Mouse (Mus musculus) liver, embryonic 13.5 days (tissue): ENCODE results near the gene Glis1. TPM values are rescaled to one million over a fixed set of nuclear protein-coding genes. Genes with fewer than 3 reads are reported as not detected.

Source experiments
- ATAC-seq: fragments of 200-750 bp; cut with Nextera tagmentation; 2 replicates; pipeline ENCODE4 v1.8.0; 2017; ENCODE audit warnings: low read depth, mild to moderate bottlenecking, moderate number of reproducible peaks, moderate library complexity
- DNase-seq: peaks from one replicate; pipeline ENCODE4 v3.0.0; 2022
- H3K27ac ChIP-seq: fragments of 300-500 bp; sonication (generic); 2 replicates; pipeline ENCODE4 v1.5.1; 2015; ENCODE audit warnings: moderate library complexity, mild to moderate bottlenecking, inconsistent platforms
- H3K27me3 ChIP-seq: fragments of 300-500 bp; sonication (generic); 2 replicates; pipeline ENCODE4 v1.6.1; 2015; ENCODE audit warnings: mild to moderate bottlenecking, inconsistent platforms
- H3K36me3 ChIP-seq: fragments of 300-500 bp; sonication (generic); 2 replicates; pipeline ENCODE4 v1.6.1; 2015; ENCODE audit warnings: mild to moderate bottlenecking, inconsistent platforms
- H3K4me1 ChIP-seq: fragments of 300-500 bp; sonication (generic); replicated peaks from 2 replicates; pipeline ENCODE4 v1.6.1; 2015; ENCODE audit warnings: inconsistent platforms
- H3K4me2 ChIP-seq: fragments of 300-500 bp; sonication (generic); 2 replicates; pipeline ENCODE4 v1.6.1; 2015; ENCODE audit warnings: inconsistent platforms, mild to moderate bottlenecking, moderate library complexity
- H3K4me3 ChIP-seq: fragments of 300-500 bp; sonication (generic); replicated peaks from 2 replicates; pipeline ENCODE4 v1.5.1; 2015; ENCODE audit warnings: mild to moderate bottlenecking, inconsistent platforms
- H3K9ac ChIP-seq: fragments of 300-500 bp; sonication (generic); 2 replicates; pipeline ENCODE4 v1.6.1; 2015; ENCODE audit warnings: mild to moderate bottlenecking, inconsistent platforms
- H3K9me3 ChIP-seq: fragments of 300-500 bp; sonication (generic); replicated peaks from 2 replicates; pipeline ENCODE4 v1.6.1; 2016; ENCODE audit warnings: inconsistent platforms
- WGBS: fragments of 180-500 bp; shearing (Covaris S2); methylation state at CpG from one replicate; pipeline ENCODE4 v1.1.7; 2015; ENCODE audit not compliant: insufficient replicate concordance; 5-methylcytosine and 5-hydroxymethylcytosine counted together
- polyA plus RNA-seq: library from polyadenylated mRNA; unstranded; fragments of >200 nt; fragmentation: Nextera tagmentation; extraction: Ambion mirVana; gene quantifications from 2 replicates; pipeline ENCODE4 v1.2.1, GENCODE M21; 2015

The Glis1 gene
- polyA plus RNA-seq, 1 experiment from 2014 or later: 0.69 TPM

DNA sequence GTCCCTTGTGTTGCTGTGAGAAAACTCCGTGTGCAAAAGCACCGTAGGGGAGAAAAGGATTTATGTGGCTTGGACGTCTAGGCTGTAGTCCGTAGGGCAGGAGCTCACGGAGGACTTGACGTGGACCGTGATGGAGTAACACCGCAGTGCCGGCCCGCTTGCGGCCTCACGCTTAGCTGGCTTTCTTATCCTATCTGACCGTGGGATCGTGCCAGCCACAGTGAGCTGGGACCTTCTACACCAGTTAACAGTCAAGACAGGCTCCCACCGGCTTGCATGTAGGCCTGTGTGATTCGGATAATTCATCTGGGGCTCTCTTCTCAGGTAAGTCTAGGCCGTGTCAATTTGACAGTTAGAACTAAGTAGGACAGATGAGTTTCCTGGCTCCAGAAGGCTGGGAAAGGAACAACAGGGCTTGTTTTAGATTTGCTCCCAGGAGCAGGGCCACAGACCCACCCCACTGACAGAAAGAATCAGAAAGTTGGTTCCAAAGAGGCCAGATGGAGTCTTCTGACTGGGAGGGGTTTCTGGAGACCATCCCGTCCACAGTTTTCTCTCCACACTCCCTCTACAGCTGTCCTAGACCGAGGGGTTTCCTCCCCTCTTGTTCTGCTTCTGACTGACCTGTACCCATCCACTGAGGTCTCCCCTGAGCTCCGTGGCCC lies 49.3 kb downstream of the Glis1 start:
- no peak for DNase-seq
- Histone ChIP-seq H3K27ac (no peak overlapping the region), H3K4me2 (no peak overlapping the region), H3K4me3 (no peak overlapping the region), H3K9me3 (no peaks in the 10 kb centered on the region), H3K27me3 (peaks cover 17% of the 10 kb centered on the region; the same call in 1 of the 2 replicates), H3K4me1 (no peaks in the 10 kb centered on the region), H3K9ac (no peak overlapping the region), H3K36me3 (no peaks in the 10 kb centered on the region)
- WGBS: 78% methylated on average over 20 of the region's 20 CpGs
- no peak for ATAC-seq

DNA sequence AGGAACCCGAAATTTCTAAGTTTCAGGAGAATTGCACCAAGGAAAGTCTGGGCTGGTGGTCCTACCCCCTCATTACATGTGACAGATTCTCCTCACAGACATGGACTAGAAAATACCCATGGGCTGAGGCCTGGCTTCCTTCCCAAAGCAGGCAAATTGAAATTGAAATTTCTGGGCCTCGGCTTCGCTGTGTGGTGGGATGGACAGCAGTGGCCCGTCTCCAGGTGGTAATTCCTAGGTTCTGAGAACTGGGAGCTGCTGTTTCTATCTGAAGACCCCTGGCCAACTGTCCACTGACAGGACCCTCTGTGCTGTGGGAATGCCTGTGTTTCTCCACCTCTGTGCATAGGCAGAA lies 49.8 kb downstream of the Glis1 start:
- no peak overlapping the region for H3K9ac ChIP-seq
- ATAC-seq (no peak), DNase-seq (no peak)
- peaks cover 14% of the 10 kb centered on the region; the same call in 1 of the 2 replicates for H3K27me3 ChIP-seq
- H3K4me3 ChIP-seq: no peak overlapping the region
- H3K4me2 ChIP-seq: no peak overlapping the region
- H3K27ac ChIP-seq: no peak overlapping the region
- 73% methylated on average over 4 of the region's 4 CpGs for WGBS
- no peaks in the 10 kb centered on the region for H3K9me3 ChIP-seq
- H3K4me1 ChIP-seq: no peaks in the 10 kb centered on the region
- H3K36me3 ChIP-seq: no peaks in the 10 kb centered on the region

DNA sequence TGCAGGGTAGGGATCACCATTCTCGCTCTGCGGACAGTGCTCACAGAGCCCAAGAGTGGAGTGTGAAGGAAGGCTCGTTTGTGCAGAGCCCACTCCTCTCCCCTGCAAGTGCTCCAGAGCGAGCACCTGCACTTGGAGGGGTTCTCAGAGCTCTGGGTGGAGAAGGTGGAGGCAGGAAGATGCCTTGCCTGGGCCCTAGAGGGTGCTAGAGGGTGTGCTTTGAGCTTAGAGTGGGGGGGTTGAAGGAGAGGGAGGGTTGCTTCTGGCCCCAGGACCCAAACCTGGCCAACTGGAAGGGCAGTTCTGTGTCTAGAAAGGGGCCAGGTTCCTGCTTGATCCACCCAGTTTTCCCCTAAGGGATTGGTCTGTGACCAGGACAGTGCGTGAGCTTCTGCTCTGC lies 51.5 kb downstream of the Glis1 start:
- 53% methylated on average over 5 of the region's 5 CpGs for WGBS

DNA sequence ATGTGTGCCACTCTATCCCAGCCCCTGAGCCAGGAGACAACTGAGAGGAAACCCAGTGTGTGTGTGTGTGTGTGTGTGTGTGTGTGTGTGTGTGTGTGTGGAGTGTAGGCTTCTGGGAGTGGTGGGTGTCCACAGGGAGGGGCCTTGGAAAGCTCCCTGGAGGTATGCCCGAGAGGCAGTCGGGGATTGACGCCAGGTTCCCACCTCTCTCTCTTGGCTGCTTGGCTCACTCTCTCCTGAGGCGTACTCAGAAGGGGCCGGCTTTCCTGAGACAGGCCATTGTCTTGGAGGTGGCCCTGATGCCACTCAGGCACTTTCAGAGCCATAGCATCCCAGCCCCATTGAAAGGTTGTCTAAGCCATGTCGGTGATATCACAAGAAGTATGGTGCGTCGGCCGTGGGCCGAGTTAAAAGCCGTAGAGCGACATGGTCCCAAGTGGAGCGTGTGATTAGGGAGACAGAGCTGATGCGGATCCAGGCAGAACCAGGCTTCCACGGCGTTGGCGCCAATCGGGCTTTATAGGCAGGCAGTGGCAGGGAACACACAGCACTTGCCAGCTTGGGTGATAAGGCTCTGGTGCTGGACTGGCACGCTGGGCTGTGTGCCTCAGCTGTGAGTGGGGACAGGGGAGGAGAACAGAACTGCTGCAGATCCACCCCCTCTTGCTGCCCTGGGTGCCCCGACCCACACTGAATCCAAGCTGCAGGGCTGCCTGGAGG lies 54.9 kb downstream of the Glis1 start:
- H3K4me1 ChIP-seq: no peaks in the 10 kb centered on the region
- no peak for DNase-seq
- no peaks in the 10 kb centered on the region for H3K9me3 ChIP-seq
- no peak overlapping the region for H3K9ac ChIP-seq
- H3K27me3 ChIP-seq: 0 out of 2 replicates have a peak, but pooled peaks cover 6% of the 10 kb centered on the region
- H3K27ac ChIP-seq: no peak overlapping the region
- H3K36me3 ChIP-seq: no peaks in the 10 kb centered on the region
- ATAC-seq: no peak
- H3K4me2 ChIP-seq: no peak overlapping the region
- no peak overlapping the region for H3K4me3 ChIP-seq
- 78% methylated on average over 20 of the region's 20 CpGs for WGBS

More for the DNA sequence above, 51.5 kb downstream of the Glis1 start:
- no peak overlapping the region for H3K9ac ChIP-seq
- H3K36me3 ChIP-seq: no peaks in the 10 kb centered on the region
- H3K9me3 ChIP-seq: no peaks in the 10 kb centered on the region
- no peak overlapping the region for H3K4me3 ChIP-seq
- ATAC-seq: no peak
- no peak overlapping the region for H3K27ac ChIP-seq
- DNase-seq: no peak
- 0 out of 2 replicates have a peak, but pooled peaks cover 6% of the 10 kb centered on the region for H3K27me3 ChIP-seq
- H3K4me1 ChIP-seq: no peaks in the 10 kb centered on the region
- H3K4me2 ChIP-seq: no peak overlapping the region

DNA sequence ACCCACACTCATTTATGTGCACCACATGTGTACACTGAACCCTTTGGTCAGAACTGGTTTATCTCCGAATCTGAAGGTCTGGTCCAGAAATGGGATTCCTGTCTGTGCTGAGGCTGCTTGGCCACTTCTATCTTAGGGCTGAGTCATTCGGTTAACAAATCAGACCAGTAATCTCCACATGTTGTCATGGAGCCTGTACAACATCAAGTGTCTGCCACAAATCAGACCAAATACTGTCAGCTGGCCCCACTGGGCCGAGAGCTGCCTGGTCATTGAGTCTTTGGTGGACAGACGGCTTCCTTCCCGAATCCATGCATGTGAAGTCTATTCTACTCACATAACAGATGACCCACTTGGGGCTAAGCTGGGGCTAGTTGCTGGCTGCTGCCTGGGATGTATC lies 58.6 kb downstream of the Glis1 start:
- WGBS: 59% methylated on average over 5 of the region's 5 CpGs
- Histone ChIP-seq H3K27ac (no peak overlapping the region), H3K4me1 (no peaks in the 10 kb centered on the region), H3K4me3 (no peak overlapping the region), H3K27me3 (0 out of 2 replicates have a peak, but pooled peaks cover 3% of the 10 kb centered on the region), H3K4me2 (no peak overlapping the region), H3K9ac (no peak overlapping the region), H3K9me3 (no peaks in the 10 kb centered on the region), H3K36me3 (no peaks in the 10 kb centered on the region)
- no peak for ATAC-seq
- DNase-seq: no peak

DNA sequence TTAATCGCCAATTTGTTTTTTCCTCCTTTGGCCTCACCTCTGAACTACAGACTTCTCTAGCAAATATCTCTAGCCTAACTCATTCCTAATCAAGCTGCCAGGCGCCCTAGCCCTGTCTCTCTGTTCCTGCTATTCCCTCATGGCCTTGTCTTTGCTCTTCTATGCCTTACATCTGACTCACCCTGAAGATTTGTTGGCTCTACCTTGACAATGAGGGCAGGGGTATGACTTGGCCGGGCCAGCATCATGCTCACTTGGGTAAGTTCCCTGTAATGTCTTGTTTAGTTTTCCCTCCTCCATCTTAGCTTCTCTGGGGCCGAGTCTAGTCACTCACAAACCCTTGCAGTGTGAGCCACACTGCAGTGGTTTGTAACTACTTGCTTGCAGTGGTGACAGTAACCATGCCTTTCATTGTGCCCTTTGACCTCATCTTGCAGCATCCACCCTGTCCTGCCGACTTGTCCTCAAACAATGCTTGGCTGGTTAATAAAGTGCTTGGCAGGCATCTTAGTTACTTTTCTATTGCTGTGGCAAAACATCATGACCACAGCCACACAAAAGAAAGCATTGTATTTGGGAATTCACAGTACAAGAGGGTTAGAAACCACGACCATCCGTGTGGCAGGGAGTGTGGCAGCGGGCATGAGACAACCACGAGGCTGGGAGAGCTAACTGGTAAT lies 61.5 kb downstream of the Glis1 start:
- Histone ChIP-seq H3K4me1 (no peaks in the 10 kb centered on the region), H3K36me3 (no peaks in the 10 kb centered on the region), H3K9ac (no peak overlapping the region), H3K4me2 (no peak overlapping the region), H3K9me3 (no peaks in the 10 kb centered on the region), H3K27me3 (no peaks in the 10 kb centered on the region), H3K27ac (no peak overlapping the region), H3K4me3 (no peak overlapping the region)
- WGBS: 56% methylated on average over 9 of the region's 9 CpGs
- ATAC-seq (no peak), DNase-seq (no peak)

DNA sequence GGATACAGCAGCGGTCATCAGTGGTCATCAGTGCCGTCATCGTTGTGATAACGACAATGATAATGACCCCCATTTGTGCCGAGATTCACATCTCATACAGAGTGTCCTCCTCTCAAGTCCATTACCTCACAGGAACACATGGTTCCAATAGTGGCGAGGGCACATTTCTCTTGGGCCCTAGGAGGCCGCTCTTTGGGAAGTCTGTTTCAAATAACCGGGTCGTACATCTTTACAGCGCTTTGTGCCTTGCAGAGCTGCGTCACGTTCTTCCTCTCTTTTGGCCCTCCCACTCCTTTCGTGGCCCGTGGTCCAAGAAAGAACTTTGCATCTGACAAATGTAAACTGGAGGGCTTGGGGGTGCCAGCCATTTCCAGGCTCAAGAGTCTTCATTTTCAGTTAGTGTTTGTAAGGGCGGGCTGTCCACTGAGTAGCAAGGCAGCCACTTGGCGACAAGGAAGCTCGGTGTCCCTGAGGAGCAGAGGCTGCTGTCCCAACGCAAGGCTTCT lies 63.1 kb downstream of the Glis1 start:
- Histone ChIP-seq H3K36me3 (no peaks in the 10 kb centered on the region), H3K4me2 (no peak overlapping the region), H3K4me3 (no peak overlapping the region), H3K9me3 (no peaks in the 10 kb centered on the region), H3K27me3 (no peaks in the 10 kb centered on the region), H3K27ac (no peak overlapping the region), H3K4me1 (no peaks in the 10 kb centered on the region), H3K9ac (no peak overlapping the region)
- ATAC-seq (no peak), DNase-seq (no peak)
- 74% methylated on average over 18 of the region's 18 CpGs for WGBS

DNA sequence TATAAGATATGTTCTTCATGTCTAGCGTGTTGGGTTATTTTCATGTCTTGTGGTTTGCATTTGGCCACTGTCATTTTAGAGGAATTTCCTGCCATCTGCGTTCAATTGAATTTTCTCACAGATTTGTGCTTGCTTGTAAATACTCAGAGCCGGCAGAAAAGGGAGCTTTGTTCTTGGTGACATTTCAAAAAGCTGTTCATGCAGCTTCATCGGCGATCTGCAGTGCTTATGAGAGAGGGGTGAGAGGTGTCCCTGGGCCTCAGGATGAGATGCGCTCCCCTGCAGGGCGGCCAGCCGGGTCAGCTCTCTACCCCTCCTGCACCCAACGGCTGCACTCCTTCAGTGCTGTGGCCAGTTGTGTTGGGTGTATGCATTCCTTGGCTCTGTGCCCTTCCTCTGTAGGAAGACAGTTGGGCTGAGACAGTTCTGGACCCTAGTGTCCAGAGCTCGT lies 68.2 kb downstream of the Glis1 start:
- H3K4me1 ChIP-seq: no peaks in the 10 kb centered on the region
- no peaks in the 10 kb centered on the region for H3K27me3 ChIP-seq
- H3K4me3 ChIP-seq: no peak overlapping the region
- H3K4me2 ChIP-seq: no peak overlapping the region
- no peak for ATAC-seq
- no peaks in the 10 kb centered on the region for H3K36me3 ChIP-seq
- H3K9ac ChIP-seq: no peak overlapping the region
- DNase-seq: no peak
- no peaks in the 10 kb centered on the region for H3K9me3 ChIP-seq
- WGBS: 67% methylated on average over 10 of the region's 10 CpGs
- no peak overlapping the region for H3K27ac ChIP-seq

DNA sequence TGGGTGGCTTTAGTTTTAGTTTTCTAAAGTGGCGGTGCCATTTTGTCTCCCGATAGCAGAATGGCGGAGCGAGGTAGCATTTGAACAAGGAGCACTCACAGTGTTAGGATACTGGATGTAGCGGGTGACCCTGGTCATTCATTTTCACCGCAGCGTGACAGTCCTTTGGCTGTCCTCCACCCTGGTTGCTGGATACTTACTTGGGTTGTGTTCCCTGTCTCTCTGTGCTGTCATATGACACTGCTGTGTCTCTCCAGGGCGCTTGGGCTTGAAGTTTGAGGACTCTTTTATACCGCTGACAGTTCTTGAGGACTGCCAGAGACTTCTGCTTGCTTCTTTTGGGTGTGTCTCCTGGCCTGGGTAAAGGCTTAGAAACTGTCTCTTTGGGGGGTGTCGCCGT lies 80.6 kb downstream of the Glis1 start:
- whole genome bisulfite sequencing: 83% methylated on average over 11 of the region's 11 CpGs
- no peak overlapping the region for H3K4me3 ChIP-seq
- DNase-seq: no peak

DNA sequence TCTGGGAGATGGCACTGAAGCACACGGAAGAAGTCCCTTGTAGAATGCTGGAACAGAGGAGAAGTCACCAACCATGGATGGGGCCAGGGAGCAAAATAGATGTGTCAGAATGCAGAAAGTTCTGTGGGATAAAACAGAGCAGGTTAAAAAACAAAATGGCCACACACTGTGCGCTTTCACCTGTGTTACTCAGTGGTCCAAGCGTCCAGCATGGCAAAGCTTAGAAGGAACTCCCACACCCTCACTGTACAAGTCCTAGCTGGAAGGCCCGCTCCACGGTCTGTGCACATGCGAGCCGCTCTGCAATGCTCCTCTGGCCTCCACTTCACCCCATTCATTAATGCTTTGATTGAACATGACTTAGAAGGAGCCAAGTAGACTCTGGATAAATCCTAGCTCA lies 81.2 kb downstream of the Glis1 start:
- H3K27me3 ChIP-seq: no peaks in the 10 kb centered on the region
- H3K9me3 ChIP-seq: no peaks in the 10 kb centered on the region
- no peaks in the 10 kb centered on the region for H3K36me3 ChIP-seq
- H3K4me2 ChIP-seq: no peak overlapping the region
- 83% methylated on average over 7 of the region's 7 CpGs for WGBS
- ATAC-seq (no peak), DNase-seq (no peak)
- no peak overlapping the region for H3K4me3 ChIP-seq
- H3K4me1 ChIP-seq: no peaks in the 10 kb centered on the region
- H3K27ac ChIP-seq: no peak overlapping the region
- no peak overlapping the region for H3K9ac ChIP-seq

More for the DNA sequence above, 80.6 kb downstream of the Glis1 start:
- no peaks in the 10 kb centered on the region for H3K27me3 ChIP-seq
- H3K27ac ChIP-seq: no peak overlapping the region
- H3K9ac ChIP-seq: no peak overlapping the region
- no peaks in the 10 kb centered on the region for H3K4me1 ChIP-seq
- H3K4me2 ChIP-seq: no peak overlapping the region
- no peaks in the 10 kb centered on the region for H3K9me3 ChIP-seq
- no peak for ATAC-seq
- no peaks in the 10 kb centered on the region for H3K36me3 ChIP-seq

DNA sequence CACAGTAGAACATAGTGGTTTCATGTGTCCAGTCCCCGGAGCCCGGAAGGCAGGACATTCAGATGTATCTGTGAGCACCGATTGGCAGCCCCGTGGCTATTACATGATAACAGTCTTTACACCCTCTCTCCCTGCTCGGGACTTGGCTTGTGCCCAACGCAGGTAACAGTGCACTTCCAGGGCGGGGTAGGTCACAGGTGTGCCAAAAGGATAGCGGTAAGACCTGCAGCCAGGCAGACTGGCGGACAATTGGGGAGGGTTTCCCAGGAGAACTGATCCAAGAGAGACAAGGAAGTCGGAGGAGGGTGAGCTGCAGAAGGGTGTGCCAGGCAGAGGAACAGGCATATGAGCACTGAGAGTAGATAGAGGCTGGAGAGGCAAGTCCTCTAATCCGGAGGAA lies 84.4 kb downstream of the Glis1 start:
- Histone ChIP-seq H3K4me2 (no peak overlapping the region), H3K4me3 (no peak overlapping the region), H3K36me3 (no peaks in the 10 kb centered on the region), H3K9me3 (no peaks in the 10 kb centered on the region), H3K4me1 (no peaks in the 10 kb centered on the region), H3K27ac (no peak overlapping the region), H3K27me3 (no peaks in the 10 kb centered on the region), H3K9ac (no peak overlapping the region)
- ATAC-seq (no peak), DNase-seq (no peak)
- WGBS: 73% methylated on average over 11 of the region's 11 CpGs
